Mouse (Mus musculus) adrenal gland, adult (tissue): Measurements from ENCODE around the gene Prnp.

Experiments
- DNase-seq, 2 experiments: peaks; one replicate each; pipeline ENCODE4 v3.0.0; 2022 to 2023; ENCODE audit warnings: low spot score in 1 of 2; ENCODE audit not compliant: inconsistent age in 2 of 2

Prnp gene

GRCm38 (mm10) chr2:131906266-131906665, 3.5 kb upstream of the Prnp start:
- peak in 1 of 2 experiments; percentile 13 for DNase-seq

DNA sequence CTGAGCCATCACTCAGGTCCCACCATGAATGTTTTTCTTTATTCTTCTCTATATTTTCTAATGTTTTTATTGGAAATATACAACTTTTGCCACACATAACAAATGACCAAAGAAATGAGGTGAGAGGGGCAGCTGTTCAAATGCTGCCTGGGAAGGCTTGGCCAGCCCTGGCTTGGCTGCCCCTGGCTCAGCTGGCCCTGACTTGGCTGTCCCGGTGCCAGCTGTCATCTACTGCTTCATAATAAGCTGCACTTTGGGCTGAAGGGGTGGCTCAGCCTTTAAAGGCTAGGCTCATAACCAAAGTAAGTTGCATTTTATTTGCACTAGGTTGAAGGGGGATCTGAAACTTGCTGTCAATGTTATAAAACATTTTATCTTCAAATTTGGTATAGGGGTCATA, 2.9 kb upstream of the Prnp start:
- DNase-seq, result peak; percentile 18 to 77

DNA sequence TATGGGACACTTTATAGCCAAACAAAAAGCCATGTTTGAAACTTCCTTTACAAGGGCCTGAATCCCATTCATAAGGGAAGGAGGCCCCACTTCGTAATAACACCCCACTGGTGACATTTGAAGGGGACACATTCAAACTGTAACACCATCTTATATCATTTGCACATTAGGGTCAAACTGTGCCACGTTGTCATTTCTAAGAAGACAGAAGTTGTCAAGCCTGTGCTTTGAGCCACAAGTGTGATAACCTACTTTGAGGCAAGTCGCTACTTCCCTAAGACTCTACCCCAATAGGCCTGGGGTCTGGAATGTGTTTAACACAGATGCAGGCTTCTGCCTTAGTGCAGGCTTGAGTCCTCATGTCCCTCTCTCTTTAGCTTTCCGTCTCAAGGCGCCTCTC, 2.4 kb upstream of the Prnp start:
- DNase-seq, result no peak

DNA sequence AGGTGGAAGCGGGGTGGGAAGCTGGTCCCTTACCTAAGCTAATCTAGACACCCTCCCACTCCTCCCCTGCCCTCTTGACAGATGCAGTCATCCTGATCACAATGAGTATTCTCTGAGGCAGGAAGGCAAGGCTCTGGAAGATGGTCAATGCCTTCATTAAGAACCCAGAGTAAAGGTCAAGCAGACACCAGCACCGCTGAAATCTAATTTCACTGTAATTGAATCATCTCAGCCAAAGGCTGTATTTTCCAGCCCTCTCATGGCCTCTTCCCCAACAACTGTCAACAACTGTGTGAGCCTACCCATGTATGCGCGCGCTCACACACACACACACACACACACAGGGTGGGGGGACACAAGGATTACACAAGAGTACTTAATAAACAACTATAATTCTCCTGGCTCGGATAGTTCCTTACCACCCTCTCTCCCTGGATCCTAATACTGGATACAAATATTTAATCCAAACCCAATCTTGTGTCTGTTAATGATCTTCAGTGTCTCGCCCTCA, 1.3 kb upstream of the Prnp start:
- DNase-seq, result peak; percentile 18 to 47

DNA sequence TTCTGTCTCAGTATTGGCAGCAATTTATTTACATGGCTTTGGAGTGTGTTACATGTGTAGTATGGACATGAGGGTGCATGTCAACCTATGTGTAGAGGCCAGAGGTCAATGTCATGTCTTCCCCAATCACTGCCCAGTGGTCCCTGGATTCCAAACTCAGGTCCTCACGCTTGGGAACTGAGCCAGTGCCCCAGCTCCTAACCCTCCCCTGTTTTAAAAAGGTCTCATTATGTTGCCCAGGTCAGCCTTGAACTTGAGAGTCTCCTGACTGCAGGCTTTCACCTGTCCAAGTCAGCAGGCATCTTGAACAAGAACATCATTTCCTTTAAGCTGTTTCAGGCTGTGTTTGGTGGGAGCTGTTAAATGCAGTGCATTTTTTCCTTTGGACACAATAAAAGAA, 822 bp upstream of the Prnp start:
- peak; percentile 20 to 47 for DNase-seq

- no peak for DNase-seq
These were observed 1.1 kb downstream of the Prnp start for GRCm38 (mm10) chr2:131910847-131911246.

DNA sequence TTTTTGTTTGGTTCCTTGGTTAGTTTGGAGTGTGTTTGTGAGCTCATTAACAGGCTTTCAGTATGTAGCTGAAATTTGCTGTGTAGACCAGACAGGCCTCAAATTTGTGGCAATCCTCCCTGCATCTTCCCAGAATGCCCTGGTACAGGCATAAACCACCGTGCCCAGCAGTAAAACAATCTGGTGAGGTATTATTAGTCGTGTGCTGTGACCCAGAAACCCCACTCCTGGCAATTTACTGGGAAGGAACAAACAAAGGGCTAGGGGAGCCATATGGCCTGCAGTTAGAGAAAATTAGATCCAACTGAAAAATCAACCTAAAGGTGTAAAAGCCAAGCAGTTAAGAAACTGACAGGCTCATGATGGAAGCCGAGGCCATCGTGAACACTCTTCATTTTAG, 1.6 kb downstream of the Prnp start:
- no peak for DNase-seq

- no peak for DNase-seq
These were observed 3.0 kb downstream of the Prnp start for GRCm38 (mm10) chr2:131912526-131913258.

DNA sequence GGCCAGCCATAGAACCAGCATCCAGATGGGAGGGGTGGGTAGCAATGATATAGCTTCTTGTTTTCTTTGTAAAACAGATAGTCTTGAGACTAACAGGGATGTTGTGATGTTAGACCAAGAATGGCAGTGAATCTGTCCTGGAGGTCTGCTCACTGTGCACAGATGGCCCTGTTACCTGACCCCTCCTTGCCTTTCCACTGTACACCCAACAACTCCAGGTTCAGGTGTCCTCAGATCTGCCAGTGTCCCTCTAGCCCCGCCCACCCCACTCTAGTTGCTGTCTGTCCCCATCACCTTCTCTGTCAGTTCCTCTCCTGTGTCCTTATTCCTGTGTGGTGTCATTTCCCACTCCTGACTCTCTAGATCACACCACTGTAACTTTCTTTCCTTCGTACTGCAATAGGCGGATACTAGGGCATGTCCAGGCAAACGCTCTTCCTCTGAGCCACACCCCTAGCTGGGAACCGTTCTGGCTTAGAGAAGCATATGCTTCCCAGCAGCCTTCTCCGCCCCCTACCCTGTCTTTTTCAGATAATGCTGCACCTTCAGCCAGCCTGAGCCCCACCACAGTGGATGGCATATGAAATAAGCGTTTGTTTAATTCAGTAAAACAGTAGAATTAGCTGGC, 22.7 kb downstream of the Prnp start:
- DNase-seq, result no peak

- no peak for DNase-seq
These were observed 23.3 kb downstream of the Prnp start for GRCm38 (mm10) chr2:131933013-131933412.

DNA sequence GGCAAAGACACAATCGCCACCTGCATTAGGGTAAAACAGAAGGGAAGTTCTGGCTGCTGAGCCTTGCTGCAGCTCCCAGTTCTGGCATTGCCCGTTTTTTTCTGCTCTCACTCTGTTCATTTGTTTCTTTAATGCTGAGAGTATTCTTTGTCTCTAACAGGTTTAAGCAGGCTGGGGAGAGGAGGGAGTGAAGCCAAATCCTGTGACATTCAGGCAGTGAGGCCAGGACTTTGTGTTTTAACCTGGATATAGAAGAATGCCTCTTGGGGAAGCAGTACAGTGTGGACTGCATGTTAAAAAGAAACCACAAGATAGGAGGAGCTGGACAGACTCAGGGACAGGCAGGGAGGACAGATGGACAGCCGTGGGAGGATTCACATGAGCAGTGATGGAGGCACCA, 23.9 kb downstream of the Prnp start:
- no peak for DNase-seq

GRCm38 (mm10) chr2:131934243-131934642, 24.5 kb downstream of the Prnp start:
- no peak for DNase-seq

- DNase-seq, result peak; percentile 70 to 86
These were observed 25.8 kb downstream of the Prnp start for GRCm38 (mm10) chr2:131935390-131936105.

DNA sequence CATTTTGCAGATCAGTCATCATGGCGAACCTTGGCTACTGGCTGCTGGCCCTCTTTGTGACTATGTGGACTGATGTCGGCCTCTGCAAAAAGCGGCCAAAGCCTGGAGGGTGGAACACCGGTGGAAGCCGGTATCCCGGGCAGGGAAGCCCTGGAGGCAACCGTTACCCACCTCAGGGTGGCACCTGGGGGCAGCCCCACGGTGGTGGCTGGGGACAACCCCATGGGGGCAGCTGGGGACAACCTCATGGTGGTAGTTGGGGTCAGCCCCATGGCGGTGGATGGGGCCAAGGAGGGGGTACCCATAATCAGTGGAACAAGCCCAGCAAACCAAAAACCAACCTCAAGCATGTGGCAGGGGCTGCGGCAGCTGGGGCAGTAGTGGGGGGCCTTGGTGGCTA, 26.7 kb downstream of the Prnp start:
- peak in 1 of 2 experiments; percentile 20 for DNase-seq

- peak; percentile 50 to 80 for DNase-seq
These were observed 29.8 kb downstream of the Prnp start for GRCm38 (mm10) chr2:131939404-131940111.

DNA sequence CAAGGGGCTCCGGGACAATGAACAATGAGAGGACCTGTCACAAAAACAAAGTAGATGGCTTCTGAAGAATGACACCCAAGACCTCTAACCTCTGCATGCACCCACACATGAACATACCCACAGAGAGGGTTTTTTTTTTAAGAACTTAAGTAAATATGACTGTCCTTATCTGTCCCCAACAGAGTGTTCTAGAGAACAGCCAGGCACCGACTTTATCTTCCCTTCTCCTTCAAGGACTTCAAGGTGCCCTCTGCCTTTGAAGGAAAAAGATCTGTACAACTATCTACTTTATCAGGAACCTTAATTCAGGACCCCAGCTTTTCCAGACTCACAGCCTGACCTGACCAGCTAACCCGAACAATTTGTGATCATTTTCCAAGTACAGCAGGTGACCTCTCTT, 30.8 kb downstream of the Prnp start:
- no peak for DNase-seq

- DNase-seq, result no peak
These were observed 31.8 kb downstream of the Prnp start for GRCm38 (mm10) chr2:131941501-131941900.

DNA sequence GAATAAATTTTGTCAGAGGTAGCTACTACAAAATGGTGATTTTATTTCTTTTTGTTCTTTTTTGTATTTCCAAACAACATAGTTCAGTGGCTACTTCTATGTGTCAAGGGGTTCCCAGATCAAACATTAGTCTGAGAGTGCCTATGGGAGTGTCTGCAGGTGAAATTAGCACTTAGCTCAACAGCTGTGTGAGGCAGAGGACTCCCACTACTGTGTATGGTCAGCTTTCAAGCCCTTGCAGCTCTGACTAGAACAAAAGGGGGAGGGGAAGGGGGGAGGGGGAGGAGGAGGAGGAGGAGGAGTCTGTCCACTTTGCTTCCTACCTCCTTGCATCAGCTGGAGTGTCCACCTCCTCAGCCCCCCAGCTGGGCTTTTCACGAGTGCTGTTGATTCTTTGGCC, 34.6 kb downstream of the Prnp start:
- DNase-seq, result no peak

DNA sequence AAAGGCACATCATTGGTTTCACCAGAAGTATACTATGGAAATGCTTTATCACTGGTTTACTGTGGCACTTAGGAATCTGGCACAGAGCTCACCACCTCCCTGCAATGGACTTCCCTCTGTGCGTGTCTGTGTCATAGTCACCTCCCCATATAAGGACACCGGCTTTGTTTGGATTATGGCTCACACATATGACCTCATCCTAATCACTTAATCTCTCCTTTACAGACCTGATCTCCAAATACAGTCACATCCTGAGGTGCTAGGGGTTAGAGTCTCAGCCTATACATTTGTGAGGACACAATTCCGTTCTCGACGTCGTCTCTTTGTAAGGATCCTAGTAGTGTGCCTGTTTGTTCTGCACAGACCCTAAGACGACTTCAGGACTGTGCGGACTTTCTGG, 35.5 kb downstream of the Prnp start:
- no peak for DNase-seq

DNA sequence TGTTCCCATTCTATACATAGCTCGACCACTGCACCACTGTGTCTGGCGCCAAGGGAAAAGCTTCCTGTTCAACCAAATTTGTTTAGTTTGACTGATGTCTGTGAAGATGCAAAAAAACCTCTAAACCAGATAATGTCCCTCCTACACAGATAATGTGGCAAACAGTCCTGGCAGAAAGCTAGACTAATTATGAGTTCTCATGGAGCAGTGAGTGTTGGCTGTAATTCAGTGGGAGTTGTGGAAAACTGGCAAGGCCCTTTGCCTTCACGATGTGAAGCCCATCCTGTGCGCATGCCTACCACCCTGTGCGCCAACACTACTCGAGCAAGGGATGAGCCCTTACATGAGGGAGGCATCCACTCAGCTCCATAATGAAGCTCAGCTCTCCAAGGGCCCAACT, 36.0 kb downstream of the Prnp start:
- DNase-seq, result no peak

GRCm38 (mm10) chr2:131946351-131946750, 36.6 kb downstream of the Prnp start:
- DNase-seq, result no peak
